Mouse (Mus musculus) WW6 (cell line): ENCODE results near the gene Ugt1a8.
"Not testable (repeated sequence)": the region's sequence is repeated elsewhere in the genome, so short reads cannot be mapped to it uniquely, and the experiment has no call there.

Experiments used
- DNase-seq: peaks from one replicate; pipeline ENCODE4 v3.0.0-alpha.2; 2013; ENCODE audit warnings: low read depth, low spot score

Ugt1a8 gene

GRCm38 (mm10) chr1:88220336-88220735 is 132.7 kb downstream of the Ugt1a8 start:
- DNase-seq: no peak

- DNase-seq: no peak
These were observed 134.6 kb downstream of the Ugt1a8 start for GRCm38 (mm10) chr1:88222216-88222615.

- not testable (repeated sequence) for DNase-seq
These were observed 135.4 kb downstream of the Ugt1a8 start for GRCm38 (mm10) chr1:88223011-88223515.

- no peak for DNase-seq
These were observed 136.0 kb downstream of the Ugt1a8 start for GRCm38 (mm10) chr1:88223591-88223990.

GRCm38 (mm10) chr1:88224029-88224776 is 136.6 kb downstream of the Ugt1a8 start:
- no peak for DNase-seq

- DNase-seq: not testable (repeated sequence)
These were observed 137.7 kb downstream of the Ugt1a8 start for GRCm38 (mm10) chr1:88225301-88225700.

- no peak for DNase-seq
These were observed 138.1 kb downstream of the Ugt1a8 start for GRCm38 (mm10) chr1:88225741-88226140.

GRCm38 (mm10) chr1:88226670-88227379 is 139.2 kb downstream of the Ugt1a8 start, which contains the start of gene Mroh2a:
TSS of gene Mroh2a (plus strand) at chr1:88226986.
- no peak for DNase-seq

GRCm38 (mm10) chr1:88227482-88227881 is 139.9 kb downstream of the Ugt1a8 start:
- DNase-seq: no peak

GRCm38 (mm10) chr1:88228121-88228520 is 140.5 kb downstream of the Ugt1a8 start:
- no peak for DNase-seq

GRCm38 (mm10) chr1:88229566-88229965 is 142.0 kb downstream of the Ugt1a8 start:
- no peak for DNase-seq

- DNase-seq: no peak
These were observed 142.4 kb downstream of the Ugt1a8 start for GRCm38 (mm10) chr1:88229986-88230385.

GRCm38 (mm10) chr1:88230421-88230820 is 142.8 kb downstream of the Ugt1a8 start:
- DNase-seq: no peak

- no peak for DNase-seq
These were observed 143.6 kb downstream of the Ugt1a8 start for GRCm38 (mm10) chr1:88230981-88231802.

- DNase-seq: no peak
These were observed 144.3 kb downstream of the Ugt1a8 start for GRCm38 (mm10) chr1:88231803-88232499.

- DNase-seq: no peak
These were observed 145.2 kb downstream of the Ugt1a8 start for GRCm38 (mm10) chr1:88232664-88233380.

- DNase-seq: no peak
These were observed 146.0 kb downstream of the Ugt1a8 start for GRCm38 (mm10) chr1:88233421-88234247.

- DNase-seq: no peak
These were observed 146.6 kb downstream of the Ugt1a8 start for GRCm38 (mm10) chr1:88234248-88234610.

GRCm38 (mm10) chr1:88234646-88235045 is 147.0 kb downstream of the Ugt1a8 start:
- DNase-seq: no peak
